Mouse (Mus musculus): ENCODE measurements around the gene Gm13698.
"Not testable (repeated sequence)": the region's sequence is repeated elsewhere in the genome, so short reads cannot be mapped to it uniquely, and the experiment has no call there.

Gm13698 gene

GRCm38 (mm10) chr2:83955393-83955792 lies at the start of gene Gm13698:
TSS of gene Gm13698 (plus strand) at chr2:83955693.
- DNase-seq (ENCODE audit: low read depth, low spot score): not testable (repeated sequence)

DNA sequence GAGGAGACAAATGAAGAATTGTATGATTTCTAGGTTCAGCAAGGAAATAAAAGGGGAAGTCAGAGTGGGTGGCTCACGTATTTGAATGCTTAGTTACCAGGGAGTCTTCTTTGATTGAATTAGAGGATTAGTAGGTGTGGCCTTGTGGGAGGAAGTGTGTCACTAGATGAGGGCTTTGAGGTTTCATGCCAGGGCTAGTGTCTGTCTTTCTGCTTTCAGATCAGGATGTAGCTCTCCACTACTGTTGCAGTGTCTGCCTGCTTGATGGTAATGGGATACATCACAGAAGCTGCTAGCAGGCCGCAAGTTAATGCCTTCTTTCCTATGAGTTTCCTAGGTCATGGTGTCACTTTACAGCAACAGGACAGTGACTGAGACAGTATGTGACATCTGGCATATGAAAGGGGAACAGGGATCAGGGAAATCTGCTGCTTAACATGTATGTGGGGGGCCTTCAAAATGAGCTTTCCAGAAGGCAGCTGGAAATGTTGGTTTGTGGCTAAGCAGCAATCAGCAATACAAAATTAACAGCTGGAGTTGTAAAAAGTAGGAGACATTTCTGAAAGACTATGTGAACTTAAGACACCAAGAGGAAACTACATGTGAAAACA lies 25.9 kb upstream of the Gm13698 start:
- DNase-seq (ENCODE audit: low read depth, low spot score): no peak

- peak; percentile 83 for DNase-seq (ENCODE audit: low read depth, low spot score)
These were observed 14.5 kb upstream of the Gm13698 start, which contains the start of gene Zswim2 for GRCm38 (mm10) chr2:83940931-83941361. TSS of gene Zswim2 (minus strand) at chr2:83941228.

- DNase-seq (ENCODE audit: low read depth, low spot score): no peak
These were observed 14.1 kb upstream of the Gm13698 start for GRCm38 (mm10) chr2:83941378-83941777.

DNA sequence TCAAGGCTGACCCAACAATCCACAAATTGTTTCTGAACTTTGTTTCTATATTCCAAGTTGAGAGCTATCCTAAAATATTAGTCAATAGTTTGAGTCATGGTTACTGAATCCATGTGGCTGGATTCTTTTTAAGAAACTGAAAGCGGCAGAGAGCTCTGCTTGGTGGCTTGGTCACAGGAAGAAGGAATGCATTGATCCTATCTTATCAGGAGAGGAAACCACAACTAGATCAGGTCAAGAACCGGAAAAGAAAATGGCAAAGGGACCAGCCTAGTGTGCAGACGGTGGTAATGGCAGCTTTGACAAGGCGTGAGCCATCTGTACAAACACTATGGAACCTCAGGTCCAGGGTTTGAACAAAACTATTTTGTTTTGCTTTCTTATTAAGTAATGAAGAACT lies 13.7 kb upstream of the Gm13698 start:
- no peak for DNase-seq (ENCODE audit: low read depth, low spot score)

DNA sequence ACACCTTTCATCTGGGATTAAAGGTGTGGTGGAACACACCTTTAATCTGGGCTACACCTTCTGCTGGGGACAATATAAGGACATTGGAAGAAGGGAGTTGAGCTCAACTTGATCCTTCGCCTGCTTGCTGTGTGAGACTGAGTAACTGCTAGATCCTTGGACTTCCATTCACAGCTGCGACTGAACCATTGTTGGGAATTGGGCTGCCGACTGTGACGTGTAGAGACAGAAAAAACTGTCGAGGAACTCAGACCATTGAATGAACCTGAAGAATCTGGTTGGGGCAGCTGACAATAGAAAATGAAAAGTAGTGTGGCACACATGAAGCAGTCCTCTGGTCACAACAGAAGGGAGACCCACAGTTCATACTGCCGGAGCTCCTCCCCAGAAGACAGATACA lies 5.7 kb downstream of the Gm13698 start, which contains the start of gene Gm13693:
Gene Gm13693, plus strand, starts transcription at position 301 of the 400 bp plus-strand sequence.
- not testable (repeated sequence) for DNase-seq (ENCODE audit: low read depth, low spot score)

DNA sequence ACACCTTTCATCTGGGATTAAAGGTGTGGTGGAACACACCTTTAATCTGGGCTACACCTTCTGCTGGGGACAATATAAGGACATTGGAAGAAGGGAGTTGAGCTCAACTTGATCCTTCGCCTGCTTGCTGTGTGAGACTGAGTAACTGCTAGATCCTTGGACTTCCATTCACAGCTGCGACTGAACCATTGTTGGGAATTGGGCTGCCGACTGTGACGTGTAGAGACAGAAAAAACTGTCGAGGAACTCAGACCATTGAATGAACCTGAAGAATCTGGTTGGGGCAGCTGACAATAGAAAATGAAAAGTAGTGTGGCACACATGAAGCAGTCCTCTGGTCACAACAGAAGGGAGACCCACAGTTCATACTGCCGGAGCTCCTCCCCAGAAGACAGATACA lies 11.5 kb downstream of the Gm13698 start, which contains the start of gene Gm13695:
Gene Gm13695, plus strand, starts transcription at position 301 of the 400 bp plus-strand sequence.
- DNase-seq (ENCODE audit: low read depth, low spot score): not testable (repeated sequence)

GRCm38 (mm10) chr2:83972823-83973222 lies 17.3 kb downstream of the Gm13698 start, which contains the start of gene Gm13696:
TSS of gene Gm13696 (plus strand) at chr2:83973123.
- DNase-seq (ENCODE audit: low read depth, low spot score): not testable (repeated sequence)

- DNase-seq (ENCODE audit: low read depth, low spot score): not testable (repeated sequence)
These were observed 23.1 kb downstream of the Gm13698 start, which contains the start of gene Gm13694 for GRCm38 (mm10) chr2:83978633-83979032. TSS of gene Gm13694 (plus strand) at chr2:83978933.

DNA sequence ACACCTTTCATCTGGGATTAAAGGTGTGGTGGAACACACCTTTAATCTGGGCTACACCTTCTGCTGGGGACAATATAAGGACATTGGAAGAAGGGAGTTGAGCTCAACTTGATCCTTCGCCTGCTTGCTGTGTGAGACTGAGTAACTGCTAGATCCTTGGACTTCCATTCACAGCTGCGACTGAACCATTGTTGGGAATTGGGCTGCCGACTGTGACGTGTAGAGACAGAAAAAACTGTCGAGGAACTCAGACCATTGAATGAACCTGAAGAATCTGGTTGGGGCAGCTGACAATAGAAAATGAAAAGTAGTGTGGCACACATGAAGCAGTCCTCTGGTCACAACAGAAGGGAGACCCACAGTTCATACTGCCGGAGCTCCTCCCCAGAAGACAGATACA lies 28.9 kb downstream of the Gm13698 start, which contains the start of gene Gm13697:
Gene Gm13697, plus strand, starts transcription at position 301 of the 400 bp plus-strand sequence.
- DNase-seq (ENCODE audit: low read depth, low spot score): not testable (repeated sequence)

GRCm38 (mm10) chr2:83990253-83990652 lies 34.8 kb downstream of the Gm13698 start, which contains the start of gene Gm13691:
TSS of gene Gm13691 (plus strand) at chr2:83990553.
- DNase-seq (ENCODE audit: low read depth, low spot score): not testable (repeated sequence)

DNA sequence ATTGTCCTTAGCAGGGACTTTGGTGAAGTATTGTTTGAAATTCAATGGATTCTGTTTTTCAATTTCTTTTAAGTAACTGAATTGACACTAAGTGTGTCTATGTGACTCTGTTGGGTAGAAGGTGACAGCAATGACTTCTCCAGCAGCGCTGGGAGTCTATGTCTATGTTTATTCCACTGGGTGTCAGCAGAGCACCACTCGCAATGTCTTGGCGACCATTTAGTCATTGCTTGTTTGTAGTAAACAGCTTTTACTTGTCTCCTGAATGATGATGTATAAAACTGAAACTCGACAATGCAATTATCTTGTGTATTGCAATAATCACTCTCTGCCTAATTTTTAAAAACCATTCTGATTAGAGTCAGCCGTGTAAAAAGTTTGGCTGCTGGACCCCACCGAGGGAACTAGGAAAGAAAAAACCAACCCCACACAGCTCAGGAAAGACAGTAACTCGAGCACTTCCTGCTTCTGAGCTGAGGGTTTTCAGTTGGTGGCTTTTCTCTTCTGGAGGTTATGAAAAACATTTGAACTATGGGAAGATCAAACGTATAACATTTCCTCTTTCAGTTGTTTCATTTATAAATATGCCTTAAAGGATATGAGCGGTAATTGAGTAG lies 38.3 kb downstream of the Gm13698 start:
- DNase-seq (ENCODE audit: low read depth, low spot score): not testable (repeated sequence)

DNA sequence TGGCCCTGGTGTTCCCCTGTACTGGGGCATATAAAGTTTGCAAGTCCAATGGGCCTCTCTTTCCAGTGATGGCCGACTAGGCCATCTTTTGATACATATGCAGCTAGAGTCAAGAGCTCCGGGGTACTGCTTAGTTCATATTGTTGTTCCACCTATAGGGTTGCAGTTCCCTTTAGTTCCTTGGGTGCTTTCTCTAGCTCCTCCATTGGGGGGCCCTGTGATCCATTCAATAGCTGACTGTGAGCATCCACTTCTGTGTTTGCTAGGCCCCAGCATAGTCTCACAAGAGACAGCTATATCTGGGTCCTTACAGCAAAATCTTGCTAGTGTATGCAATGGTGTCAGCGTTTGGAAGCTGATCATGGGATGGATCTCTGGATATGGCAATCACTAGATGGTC lies 39.0 kb downstream of the Gm13698 start:
- DNase-seq (ENCODE audit: low read depth, low spot score): not testable (repeated sequence)
